Mouse (Mus musculus): Measurements from ENCODE around the gene Tmprss4.

- TF ChIP-seq CTCF (IDR thresholded peaks at IDR 0.05; ENCODE audit: borderline replicate concordance, extremely low read depth, insufficient read depth, insufficient read length) = no peak
- no peak for TF ChIP-seq POLR2A (IDR thresholded peaks at IDR 0.05; ENCODE audit: borderline replicate concordance, extremely low read depth, insufficient read depth, insufficient read length, poor library complexity, severe bottlenecking)
Measured at GRCm38 (mm10) chr9:45150933-45151332, 53.0 kb downstream of the Tmprss4 start.
